Mouse (Mus musculus) heart, embryonic 16.5 days (tissue): ENCODE results near the gene Wnk4. TPM values are rescaled to one million over a fixed set of nuclear protein-coding genes. Genes with fewer than 3 reads are reported as not detected.
"Not testable (repeated sequence)": the region's sequence is repeated elsewhere in the genome, so short reads cannot be mapped to it uniquely, and the experiment has no call there.

ENCODE experiments used
- ATAC-seq: fragments of 200-750 bp; cut with Nextera tagmentation; replicated peaks from 2 replicates; pipeline ENCODE4 v1.8.0; 2017; ENCODE audit warnings: moderate number of reproducible peaks; ENCODE audit not compliant: insufficient read depth, low FRiP score; ENCODE audit errors: extremely low read depth
- H3K27ac ChIP-seq: fragments of 300-500 bp; sonication (generic); 2 replicates; pipeline ENCODE4 v1.5.1; 2014; ENCODE audit warnings: mild to moderate bottlenecking, low read length, control low read depth, moderate library complexity
- H3K27me3 ChIP-seq: fragments of 300-500 bp; sonication (generic); 2 replicates; pipeline ENCODE4 v1.6.1; 2014; ENCODE audit warnings: low read length, mixed read lengths; ENCODE audit not compliant: control insufficient read depth, insufficient read depth
- H3K36me3 ChIP-seq: fragments of 300-500 bp; sonication (generic); 2 replicates; pipeline ENCODE4 v1.6.1; 2014; ENCODE audit not compliant: control insufficient read depth, insufficient read depth
- H3K4me1 ChIP-seq: fragments of 300-500 bp; sonication (generic); 2 replicates; pipeline ENCODE4 v1.6.1; 2014; ENCODE audit warnings: low read length, mixed read lengths; ENCODE audit not compliant: control insufficient read depth, insufficient read depth
- H3K4me2 ChIP-seq: fragments of 300-500 bp; sonication (generic); 2 replicates; pipeline ENCODE4 v1.6.1; 2014; ENCODE audit warnings: low read depth, mild to moderate bottlenecking, control low read depth, low read length
- H3K4me3 ChIP-seq: fragments of 300-500 bp; sonication (generic); 2 replicates; pipeline ENCODE4 v1.5.1; 2014; ENCODE audit warnings: mild to moderate bottlenecking, control low read depth, low read length
- H3K9ac ChIP-seq: fragments of 300-500 bp; sonication (generic); 2 replicates; pipeline ENCODE4 v1.6.1; 2014; ENCODE audit warnings: low read length, control low read depth
- H3K9me3 ChIP-seq: fragments of 300-500 bp; sonication (generic); replicated peaks from 2 replicates; pipeline ENCODE4 v1.6.1; 2016; ENCODE audit warnings: low read length; ENCODE audit not compliant: control insufficient read depth
- WGBS: fragments of 180-500 bp; shearing (Covaris S2); extraction: QIAGEN DNeasy Blood & Tissue Kit; methylation state at CpG from one replicate; pipeline ENCODE4 v1.1.7; 2014; 5-methylcytosine and 5-hydroxymethylcytosine counted together
- polyA plus RNA-seq: library from polyadenylated mRNA; unstranded; fragments of >200 nt; fragmentation: Nextera tagmentation; extraction: Ambion mirVana; gene quantifications from 2 replicates; pipeline ENCODE4 v1.2.1, GENCODE M21; 2015

Gene Wnk4
- polyA plus RNA-seq, 1 experiment from 2014 or later, result 7.3 TPM

GRCm38 (mm10) chr11:101315665-101316500, 55.5 kb downstream of the Wnk4 start, which contains the start of gene Psme3:
TSS of gene Psme3 (plus strand) at chr11:101316213.
- ATAC-seq, result peak; percentile 89
- peak within 1 kb of the TSS; percentile 86 for H3K4me2 ChIP-seq
- no peaks in the 10 kb centered on the region for H3K9me3 ChIP-seq
- H3K27ac ChIP-seq, result peak within 1 kb of the TSS; percentile 77
- H3K4me1 ChIP-seq, result peaks cover 16% of the 10 kb centered on the region
- H3K4me3 ChIP-seq, result peak within 1 kb of the TSS; percentile 97
- H3K9ac ChIP-seq, result peak within 1 kb of the TSS; percentile 89
- under 1% methylated on average over 62 of the region's 62 CpGs for WGBS
- peaks cover 22% of the 10 kb centered on the region for H3K36me3 ChIP-seq
- H3K27me3 ChIP-seq, result no peaks in the 10 kb centered on the region

GRCm38 (mm10) chr11:101316501-101316917, 56.1 kb downstream of the Wnk4 start:
- Histone ChIP-seq H3K27me3 (no peaks in the 10 kb centered on the region), H3K4me3 (peak overlapping the region; percentile 97), H3K4me2 (peak overlapping the region; percentile 86), H3K27ac (peak overlapping the region; percentile 77), H3K4me1 (peaks cover 16% of the 10 kb centered on the region), H3K9ac (peak overlapping the region; percentile 89), H3K9me3 (no peaks in the 10 kb centered on the region), H3K36me3 (peaks cover 29% of the 10 kb centered on the region)
- 1% methylated on average over 17 of the region's 17 CpGs for WGBS
- peak; percentile 15; the same call in 1 of the 2 replicates for ATAC-seq

GRCm38 (mm10) chr11:101323609-101324008, 63.2 kb downstream of the Wnk4 start:
- Histone ChIP-seq H3K4me1 (peaks cover 3% of the 10 kb centered on the region; the same call in 1 of the 2 replicates), H3K36me3 (peaks cover 47% of the 10 kb centered on the region), H3K4me2 (no peak overlapping the region), H3K9me3 (no peaks in the 10 kb centered on the region), H3K27me3 (no peaks in the 10 kb centered on the region), H3K27ac (no peak overlapping the region), H3K4me3 (no peak overlapping the region), H3K9ac (no peak overlapping the region)
- ATAC-seq, result peak; percentile 46; the same call in 1 of the 2 replicates
- 12% methylated on average over 4 of the region's 4 CpGs for WGBS

- H3K4me2 ChIP-seq, result no peak within 1 kb of the TSS
- no peak for ATAC-seq
- H3K4me3 ChIP-seq, result no peak within 1 kb of the TSS
- H3K27ac ChIP-seq, result no peak within 1 kb of the TSS
- 83% methylated on average over 5 of the region's 5 CpGs for WGBS
- no peaks in the 10 kb centered on the region for H3K9me3 ChIP-seq
- H3K4me1 ChIP-seq, result peaks cover 10% of the 10 kb centered on the region
- no peaks in the 10 kb centered on the region for H3K27me3 ChIP-seq
- H3K9ac ChIP-seq, result no peak within 1 kb of the TSS
- peaks cover 41% of the 10 kb centered on the region for H3K36me3 ChIP-seq
These were observed 64.4 kb downstream of the Wnk4 start, which contains the start of gene Aoc2 for GRCm38 (mm10) chr11:101324763-101325162. TSS of gene Aoc2 (plus strand) at chr11:101325063.

GRCm38 (mm10) chr11:101325201-101325600, 64.8 kb downstream of the Wnk4 start:
- not testable (repeated sequence) for H3K27ac ChIP-seq, H3K4me3 ChIP-seq, H3K9me3 ChIP-seq, H3K27me3 ChIP-seq, H3K9ac ChIP-seq, ATAC-seq, H3K4me2 ChIP-seq
- peaks cover 36% of the 10 kb centered on the region for H3K36me3 ChIP-seq
- peaks cover 10% of the 10 kb centered on the region for H3K4me1 ChIP-seq
- WGBS, result 91% methylated on average over 11 of the region's 11 CpGs

GRCm38 (mm10) chr11:101326147-101326546, 65.8 kb downstream of the Wnk4 start:
- H3K9me3 ChIP-seq, result no peaks in the 10 kb centered on the region
- H3K27ac ChIP-seq, result no peak overlapping the region
- H3K9ac ChIP-seq, result no peak overlapping the region
- WGBS, result 84% methylated on average over 11 of the region's 11 CpGs
- peaks cover 10% of the 10 kb centered on the region for H3K4me1 ChIP-seq
- H3K27me3 ChIP-seq, result no peaks in the 10 kb centered on the region
- peaks cover 27% of the 10 kb centered on the region for H3K36me3 ChIP-seq
- ATAC-seq, result no peak
- no peak overlapping the region for H3K4me3 ChIP-seq
- no peak overlapping the region for H3K4me2 ChIP-seq

Other genes starting within 250 kb of the Wnk4 start
- gene Naglu, start 190.6 kb upstream of the Wnk4 start, polyA plus RNA-seq, result 11.5 and 13.1 TPM in 2 replicates
- 0.21 and 0.28 TPM in 2 replicates for gene Hsd17b1, start 182.2 kb upstream of the Wnk4 start, polyA plus RNA-seq
- 29.9 and 30.0 TPM in 2 replicates for gene Coasy, start 178.0 kb upstream of the Wnk4 start, polyA plus RNA-seq
- 38.6 and 41.7 TPM in 2 replicates for gene Mlx, start 173.3 kb upstream of the Wnk4 start, polyA plus RNA-seq
- 22.6 and 25.7 TPM in 2 replicates for gene Psmc3ip, start 165.1 kb upstream of the Wnk4 start, polyA plus RNA-seq
- 14.5 and 14.9 TPM in 2 replicates for gene Retreg3, start 140.7 kb upstream of the Wnk4 start, polyA plus RNA-seq
- gene Tubg1, start 140.6 kb upstream of the Wnk4 start, polyA plus RNA-seq, result 70.9 and 72.6 TPM in 2 replicates
- gene Tubg2, start 104.7 kb upstream of the Wnk4 start, polyA plus RNA-seq, result 3.0 and 3.3 TPM in 2 replicates
- gene Cntnap1, start 90.0 kb upstream of the Wnk4 start, polyA plus RNA-seq, result 0.89 and 1.0 TPM in 2 replicates
- 8.7 and 11.5 TPM in 2 replicates for gene Plekhh3, start 89.2 kb upstream of the Wnk4 start, polyA plus RNA-seq
- 0.16 and 0.60 TPM in 2 replicates for gene Ccr10, start 85.1 kb upstream of the Wnk4 start, polyA plus RNA-seq
- gene Ezh1, start 34.1 kb upstream of the Wnk4 start, polyA plus RNA-seq, result 14.7 and 17.1 TPM in 2 replicates
- 203 and 204 TPM in 2 replicates for gene Ramp2, start 14.5 kb upstream of the Wnk4 start, polyA plus RNA-seq
- gene Vps25, start 6.9 kb upstream of the Wnk4 start, polyA plus RNA-seq, result 105 and 107 TPM in 2 replicates
- 0.87 and 0.91 TPM in 2 replicates for gene Cntd1, start 18.4 kb downstream of the Wnk4 start, polyA plus RNA-seq
- gene Coa3, start 18.5 kb downstream of the Wnk4 start, polyA plus RNA-seq, result 166 and 175 TPM in 2 replicates
- 135 TPM in 2 replicates for gene Becn1, start 41.7 kb downstream of the Wnk4 start, polyA plus RNA-seq
- 94.1 and 103 TPM in 2 replicates for gene Psme3, start 55.6 kb downstream of the Wnk4 start, polyA plus RNA-seq
- gene Aoc2, start 64.5 kb downstream of the Wnk4 start, polyA plus RNA-seq, result 0.89 and 0.92 TPM in 2 replicates
- gene Aoc3, start 70.0 kb downstream of the Wnk4 start, polyA plus RNA-seq, result 2.2 and 2.6 TPM in 2 replicates
- gene G6pc, start 107.0 kb downstream of the Wnk4 start, polyA plus RNA-seq, result not detected in 2 replicates
- 42.8 and 44.6 TPM in 2 replicates for gene Aarsd1, start 157.0 kb downstream of the Wnk4 start, polyA plus RNA-seq
- gene Gm27029, start 164.2 kb downstream of the Wnk4 start, polyA plus RNA-seq, result 15.8 and 17.2 TPM in 2 replicates
- 15.4 and 17.0 TPM in 2 replicates for gene Rundc1, start 164.5 kb downstream of the Wnk4 start, polyA plus RNA-seq
- gene Ptges3l, start 164.8 kb downstream of the Wnk4 start, polyA plus RNA-seq, result 78.9 and 83.6 TPM in 2 replicates
- gene Rpl27, start 181.7 kb downstream of the Wnk4 start, polyA plus RNA-seq, result 166 and 174 TPM in 2 replicates
- gene Ifi35, start 187.8 kb downstream of the Wnk4 start, polyA plus RNA-seq, result 25.1 and 31.9 TPM in 2 replicates
- 7.9 and 8.2 TPM in 2 replicates for gene Rnd2, start 204.4 kb downstream of the Wnk4 start, polyA plus RNA-seq
- 33.0 and 37.9 TPM in 2 replicates for gene Vat1, start 205.7 kb downstream of the Wnk4 start, polyA plus RNA-seq